Mouse (Mus musculus): ENCODE measurements around the gene Esd.

The Esd gene

DNA sequence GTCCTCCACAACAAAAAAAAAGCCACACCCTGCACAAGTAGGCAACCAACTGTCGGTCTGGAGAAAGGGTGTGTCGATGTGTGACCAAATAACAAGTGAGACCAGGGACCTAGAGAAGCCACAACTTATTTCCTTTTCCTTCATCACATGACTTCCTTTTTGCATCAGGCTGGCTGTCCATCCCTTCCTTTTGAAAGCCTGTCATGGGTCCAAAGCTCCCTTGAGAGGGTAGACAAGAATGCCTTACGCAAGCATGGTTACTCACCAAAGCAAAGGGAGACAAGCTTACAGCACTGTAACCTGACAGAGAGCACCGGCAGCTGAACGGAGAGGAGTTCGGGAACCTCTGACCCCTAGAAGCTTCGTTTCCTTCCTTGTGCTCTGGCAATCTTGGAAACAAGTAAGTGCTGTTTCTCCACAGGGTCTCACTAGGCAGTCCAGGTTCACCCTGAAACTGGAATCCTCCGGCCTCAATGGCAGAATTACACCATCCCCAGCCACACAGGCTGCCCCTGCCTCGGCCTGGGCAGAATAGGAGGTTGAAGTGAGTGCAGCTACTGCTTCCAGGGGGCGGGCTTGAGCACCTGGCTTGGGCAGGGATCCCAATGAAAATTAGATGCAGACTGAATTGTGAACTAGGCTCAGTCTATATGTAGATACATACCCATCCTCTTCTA, 65.4 kb downstream of the Esd start:
- no peak for DNase-seq (ENCODE audit: low spot score)

- DNase-seq (ENCODE audit: low spot score): no peak
Measured at GRCm38 (mm10) chr14:74798063-74798890, 66.2 kb downstream of the Esd start.

All from layer of hippocampus, adult 11-12 months (tissue).